Mouse (Mus musculus) T-helper 2 cell (primary cell): ENCODE measurements around the gene Fzd2.

Experiments used
- in situ Hi-C: fragments of 300-600 bp; cut with MboI, MseI; formaldehyde crosslinking; loops from one replicate; pipeline ENCODE4 v1.15.1; 2025; ENCODE audit warnings: high pct_unique_total_duplicates

The Fzd2 gene

DNA sequence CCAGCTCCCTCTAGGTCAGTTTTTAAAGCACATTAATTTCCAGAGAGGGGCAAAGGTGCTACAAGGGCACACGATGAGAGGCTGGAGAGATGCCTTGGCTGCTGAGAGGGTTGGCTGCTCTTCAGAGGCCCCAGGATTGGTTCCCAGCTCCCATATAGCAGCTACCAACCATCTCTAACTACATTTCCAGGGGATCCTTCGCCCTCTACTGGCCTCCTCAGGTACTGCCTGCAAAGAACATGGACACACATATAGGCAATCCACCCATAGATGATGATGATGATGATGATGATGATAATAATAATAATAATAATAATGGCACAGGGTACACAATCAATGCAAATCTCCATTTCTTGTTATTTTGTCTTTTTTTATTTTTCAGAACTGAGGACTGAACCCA, 15.3 kb downstream of the Fzd2 start:
- in situ Hi-C loops, result no loop called here

DNA sequence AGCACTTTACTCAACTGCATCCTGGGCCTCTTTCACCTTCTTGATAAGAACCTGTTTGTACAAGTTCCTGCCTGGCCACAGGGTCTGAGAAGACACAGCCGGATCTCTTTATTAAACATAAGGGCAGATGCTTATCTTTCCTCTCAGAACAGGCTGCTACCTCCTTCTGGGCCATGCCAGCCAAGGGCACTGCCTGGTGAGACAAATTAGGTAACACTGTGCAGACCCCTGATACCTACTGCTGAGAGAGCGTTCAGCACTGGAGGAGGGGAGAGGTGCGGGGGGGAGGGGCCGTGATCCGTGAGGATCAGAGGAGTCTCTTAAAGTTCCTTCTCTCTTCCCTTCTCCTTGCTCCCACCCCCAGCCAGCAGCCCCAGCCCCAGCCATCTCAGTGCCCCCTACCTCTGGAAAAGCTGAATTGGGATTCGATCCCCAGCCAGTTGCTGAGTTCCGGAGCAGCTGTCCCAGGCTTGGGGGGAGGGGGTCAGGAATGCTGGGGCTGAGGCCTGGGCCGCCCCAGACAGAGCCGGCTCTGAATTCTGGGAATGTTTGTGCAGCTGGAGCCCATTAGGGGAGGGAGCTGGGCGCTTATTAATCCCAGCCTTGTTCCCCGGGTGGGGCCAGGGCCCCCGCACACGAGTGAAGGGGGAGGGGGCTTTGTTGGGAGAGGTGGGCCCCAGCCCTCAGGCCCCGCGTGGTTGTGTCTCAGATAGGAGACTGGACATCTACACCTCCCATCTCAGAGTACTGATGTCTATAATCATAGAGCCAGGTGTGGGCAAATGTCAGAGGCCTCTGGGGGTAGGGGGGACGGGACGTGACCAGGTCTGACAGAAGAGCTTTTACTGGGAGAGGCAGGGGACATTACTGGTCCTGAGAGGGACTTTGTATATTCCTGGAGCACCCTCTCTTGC, 19.9 kb downstream of the Fzd2 start:
- in situ Hi-C loops, result no loop called here

DNA sequence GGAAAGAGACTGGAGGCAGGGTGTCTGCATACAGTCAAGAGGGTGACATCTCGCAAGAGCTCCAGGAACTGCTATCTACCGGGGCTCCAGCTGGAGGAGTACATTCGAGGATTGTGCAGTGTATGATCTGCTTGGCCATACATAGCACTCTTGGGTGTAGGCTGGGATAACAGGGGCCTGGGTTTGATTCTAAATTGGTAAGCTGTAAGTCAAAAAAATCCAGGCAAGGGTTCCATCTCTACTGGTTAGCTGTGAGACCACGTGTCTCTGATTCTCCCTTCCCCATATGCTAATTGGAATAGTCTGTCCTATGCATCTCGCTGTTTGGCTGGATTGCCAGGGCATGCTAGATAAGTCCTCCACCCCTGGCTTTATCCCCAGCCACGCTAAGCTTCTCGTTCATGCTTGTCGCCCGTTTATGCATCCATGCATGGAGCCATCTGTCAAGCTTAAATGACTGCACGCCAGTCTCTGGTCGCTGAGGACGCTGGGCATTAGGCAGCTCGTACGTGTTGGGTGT, 20.8 kb downstream of the Fzd2 start:
- in situ Hi-C loops, result no loop called here

DNA sequence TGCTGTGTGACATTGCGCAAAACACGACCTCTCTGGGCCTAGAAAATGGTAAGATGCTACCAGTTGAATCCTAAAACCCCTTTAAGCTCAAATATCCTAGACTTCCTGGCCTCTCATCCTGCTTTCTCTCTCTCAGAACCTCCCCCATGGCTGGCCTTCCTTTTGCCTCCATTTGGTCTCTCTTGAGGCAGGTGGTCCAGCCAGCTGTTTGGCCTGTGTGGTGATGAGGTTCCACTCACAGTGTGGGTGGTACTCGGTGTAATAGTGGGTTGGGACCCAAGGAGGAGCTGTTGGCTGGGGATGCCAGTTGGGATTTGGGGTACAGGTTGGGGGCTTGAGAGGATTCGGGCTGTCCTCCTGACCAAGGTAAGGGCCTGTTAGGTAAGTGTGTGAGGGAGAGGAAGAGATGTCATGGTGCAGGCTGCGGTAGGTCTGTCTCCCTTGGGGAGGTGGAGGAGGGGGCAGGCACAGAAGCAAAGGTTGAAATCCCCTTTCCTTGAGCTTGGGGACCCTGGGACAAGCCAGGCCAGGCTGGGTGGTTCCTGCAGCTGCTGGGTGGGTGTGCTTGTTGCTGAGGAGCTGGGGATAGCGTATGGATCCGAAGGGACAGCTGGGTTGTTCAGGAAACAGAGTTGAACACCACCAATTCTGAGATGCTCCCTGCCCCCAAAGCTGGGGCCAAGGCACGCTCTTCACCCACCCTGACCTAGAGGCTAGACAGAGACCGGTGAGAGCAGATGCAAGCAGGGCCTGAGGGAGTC, 23.2 kb downstream of the Fzd2 start:
- in situ Hi-C loops, result no loop called here

DNA sequence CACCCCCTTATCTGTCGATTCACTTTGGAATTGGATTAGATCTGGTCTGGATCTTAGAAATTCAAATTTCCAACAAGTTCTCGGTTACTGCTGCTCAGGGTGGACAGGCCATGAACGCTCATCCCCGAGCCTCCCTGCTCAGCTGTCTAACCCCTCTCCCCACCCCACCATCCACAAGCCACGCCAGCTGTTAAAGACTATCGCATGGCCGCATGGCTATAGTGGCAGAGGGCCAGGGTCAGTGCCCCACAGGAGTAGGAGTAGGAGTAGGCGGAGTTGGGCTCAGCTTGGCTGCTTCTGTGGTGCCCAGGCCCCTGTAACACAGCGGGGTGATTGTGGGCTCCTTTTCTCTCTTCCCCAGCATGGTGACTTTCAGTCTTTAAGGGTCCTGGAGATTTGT, 24.3 kb downstream of the Fzd2 start:
- in situ Hi-C loops, result no loop called here

DNA sequence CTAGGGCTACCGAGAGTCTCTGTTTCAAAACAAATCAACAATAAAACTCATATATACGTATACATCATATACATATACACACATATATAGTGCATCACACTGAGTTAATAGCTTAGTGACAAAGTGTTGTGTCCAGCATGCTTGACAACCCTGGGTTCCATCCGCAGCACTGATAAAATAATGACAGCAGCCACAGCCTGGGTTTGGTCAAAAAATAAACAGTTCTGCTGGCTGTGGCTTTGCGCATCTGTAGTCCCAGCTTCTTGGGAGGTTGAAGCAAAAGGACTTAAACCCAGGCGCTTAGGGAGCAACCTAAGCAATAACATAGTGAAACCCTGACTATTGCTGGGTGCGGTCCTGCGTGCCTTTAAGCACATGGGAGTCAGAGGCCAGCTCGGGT, 25.2 kb downstream of the Fzd2 start:
- in situ Hi-C loops, result no loop called here

GRCm38 (mm10) chr11:102630731-102631130, 26.5 kb downstream of the Fzd2 start:
- in situ Hi-C loops, result no loop called here

DNA sequence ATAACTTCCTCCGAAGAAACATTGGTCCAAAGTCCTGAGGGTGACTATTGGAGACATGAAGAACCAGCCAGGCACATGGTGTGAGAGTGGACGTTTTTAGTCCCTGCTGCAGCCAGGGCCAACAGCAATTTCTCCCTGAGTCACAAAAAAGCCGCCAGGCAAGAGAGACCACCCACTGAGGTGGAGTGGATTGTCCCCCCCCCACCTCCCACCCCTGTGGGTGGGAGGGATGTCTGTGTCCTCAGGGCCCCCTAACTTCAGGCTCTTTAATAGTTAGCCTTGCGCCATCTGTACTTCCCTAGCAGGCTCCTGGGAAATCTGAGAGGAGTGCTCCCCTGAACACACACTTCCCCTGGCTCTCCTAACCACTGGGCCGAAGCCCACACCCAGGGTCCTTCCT, 27.0 kb downstream of the Fzd2 start:
- in situ Hi-C loops, result no loop called here

- in situ Hi-C loops, result no loop called here
Measured at GRCm38 (mm10) chr11:102632725-102633124, 28.5 kb downstream of the Fzd2 start.

DNA sequence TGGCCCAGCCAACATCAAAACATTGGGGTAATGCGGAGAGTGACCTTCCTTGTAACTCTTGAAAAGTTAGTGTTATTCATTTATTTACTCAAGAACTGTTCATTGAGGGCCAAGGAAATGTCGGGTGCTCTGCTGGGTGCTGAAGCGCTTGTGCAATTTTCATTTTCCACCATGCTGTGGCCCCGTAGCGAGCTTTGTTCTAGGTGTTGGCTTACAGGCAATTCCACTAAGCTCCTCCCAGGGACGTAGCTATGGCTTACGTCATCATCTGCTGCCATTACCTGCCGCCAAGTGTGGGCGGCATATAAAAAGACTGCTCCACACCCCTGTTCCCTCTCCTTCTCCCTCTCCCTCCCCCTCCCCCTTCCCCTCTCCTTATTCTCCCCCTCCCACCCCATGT, 29.2 kb downstream of the Fzd2 start:
- in situ Hi-C loops, result no loop called here

DNA sequence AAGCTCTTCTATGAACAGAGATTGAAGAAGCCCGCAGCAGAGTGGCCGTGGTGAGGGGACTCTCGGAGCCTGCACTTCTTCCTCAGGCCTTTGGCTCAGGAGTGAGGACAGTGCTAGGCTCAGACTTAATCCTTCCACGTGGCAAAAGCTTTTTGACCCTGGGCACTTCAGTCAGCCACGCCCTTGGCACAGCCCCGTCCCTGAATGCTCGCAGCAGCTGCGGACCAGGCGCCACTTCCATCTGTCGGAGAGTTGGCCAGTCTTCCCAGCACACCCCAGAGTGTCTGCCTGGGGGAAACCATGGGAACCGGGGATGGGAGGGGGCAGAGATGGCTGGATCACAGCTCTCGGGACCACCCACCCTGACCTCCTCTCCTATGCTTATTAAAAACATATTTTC, 32.7 kb downstream of the Fzd2 start:
- in situ Hi-C loops, result no loop called here

GRCm38 (mm10) chr11:102643891-102644382, 39.7 kb downstream of the Fzd2 start:
- in situ Hi-C loops, result loop anchor here (10.0 kb wide), 1 partner anchor 159 kb away; no protein-coding TSS in a partner anchor

- in situ Hi-C loops, result loop anchor here (5.0 to 10.0 kb wide), 2 partner anchors 64 to 161 kb away; no protein-coding TSS in a partner anchor
Measured at GRCm38 (mm10) chr11:102646226-102646625, 42.0 kb downstream of the Fzd2 start.

DNA sequence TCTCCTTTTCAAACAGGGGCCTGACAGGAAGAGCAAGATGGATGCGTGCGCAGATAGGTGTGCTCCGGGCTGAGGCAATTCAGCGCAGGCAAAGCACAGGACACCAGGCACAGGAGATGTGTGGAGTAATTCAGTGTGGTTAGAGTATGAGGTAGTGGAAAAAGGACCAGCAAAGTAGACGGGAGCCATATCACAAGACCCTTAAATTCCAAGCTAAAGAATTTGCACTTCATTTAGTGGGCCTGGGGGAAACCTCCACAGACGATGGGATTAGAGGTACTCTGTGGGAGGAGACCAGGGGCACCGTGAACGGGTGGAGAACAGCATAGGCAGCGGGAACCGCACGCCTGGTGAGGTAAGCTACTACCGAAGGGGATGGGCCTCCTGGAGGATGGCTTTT, 43.7 kb downstream of the Fzd2 start:
- in situ Hi-C loops, result loop anchor here (5.0 to 10.0 kb wide), 2 partner anchors 66 to 163 kb away; no protein-coding TSS in a partner anchor

GRCm38 (mm10) chr11:102651381-102651780, 47.2 kb downstream of the Fzd2 start:
- in situ Hi-C loops, result no loop called here

DNA sequence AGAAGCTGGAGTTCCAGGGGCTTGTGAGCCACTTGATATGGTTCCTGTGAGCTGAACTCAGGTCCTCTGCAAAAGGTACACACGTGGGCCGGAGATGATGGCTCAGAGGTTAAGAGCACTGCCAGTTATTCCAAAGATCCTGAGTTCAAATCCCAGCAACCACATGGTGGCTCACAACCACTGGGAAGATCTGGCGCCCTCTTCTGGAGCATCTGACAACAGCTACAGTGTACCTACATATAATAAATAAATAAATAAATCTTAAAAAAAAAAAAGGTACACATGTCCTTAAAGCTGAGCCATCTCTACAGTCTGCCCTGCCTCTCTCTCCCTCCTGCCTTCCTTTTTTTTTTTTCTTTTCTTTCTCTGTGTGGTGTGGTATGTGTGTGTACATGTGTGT, 48.6 kb downstream of the Fzd2 start:
- in situ Hi-C loops, result no loop called here

DNA sequence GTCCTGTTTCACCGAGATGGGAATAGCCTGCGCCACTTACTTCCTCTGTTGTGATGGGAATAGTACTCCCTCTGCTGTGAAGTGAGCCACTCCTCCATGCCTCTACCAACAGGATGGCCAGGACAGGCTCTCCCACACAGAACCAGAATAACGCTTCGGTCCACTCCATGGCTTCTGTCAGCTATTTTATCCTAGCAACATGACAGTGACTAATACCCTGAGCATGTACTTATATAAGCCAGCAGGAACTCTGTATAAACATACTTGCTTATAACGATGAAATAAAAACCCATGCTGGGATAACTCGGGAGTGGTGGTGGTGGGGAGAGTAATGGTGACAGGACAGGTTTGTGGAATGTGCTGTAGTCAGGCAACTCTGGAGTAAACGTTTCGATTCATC, 51.7 kb downstream of the Fzd2 start:
- in situ Hi-C loops, result no loop called here

DNA sequence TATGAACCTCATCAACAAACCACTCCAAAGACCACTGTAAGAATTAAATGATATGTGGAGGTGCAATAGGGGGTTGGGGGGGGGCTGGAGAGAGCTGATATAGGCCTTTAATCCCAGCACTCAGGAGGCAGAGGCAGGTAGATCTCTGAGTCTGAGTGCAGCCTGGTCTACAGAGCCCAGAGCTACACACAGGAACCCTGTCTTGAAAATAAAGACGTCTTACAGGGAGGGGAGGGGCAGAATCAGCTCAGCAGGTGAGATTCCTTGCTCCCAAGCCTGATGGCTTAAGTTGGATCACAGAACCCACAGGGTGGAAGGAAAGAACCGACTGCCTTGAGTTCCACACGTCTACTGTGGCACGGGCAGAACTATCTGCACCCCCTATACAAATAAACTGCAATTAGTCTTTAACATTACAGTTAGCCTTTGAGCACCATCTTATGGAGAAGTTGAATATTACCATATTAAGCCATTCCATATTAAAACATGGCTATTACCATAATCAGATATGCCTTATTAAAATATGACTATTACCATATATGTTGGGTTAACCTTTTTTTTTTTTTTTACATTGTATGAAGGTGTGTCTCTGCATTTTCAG, 52.2 kb downstream of the Fzd2 start:
- in situ Hi-C loops, result no loop called here

- in situ Hi-C loops, result no loop called here
Measured at GRCm38 (mm10) chr11:102656931-102657330, 52.7 kb downstream of the Fzd2 start.
